Mouse (Mus musculus): ENCODE measurements around the gene Srgap1.

Srgap1 gene

DNA sequence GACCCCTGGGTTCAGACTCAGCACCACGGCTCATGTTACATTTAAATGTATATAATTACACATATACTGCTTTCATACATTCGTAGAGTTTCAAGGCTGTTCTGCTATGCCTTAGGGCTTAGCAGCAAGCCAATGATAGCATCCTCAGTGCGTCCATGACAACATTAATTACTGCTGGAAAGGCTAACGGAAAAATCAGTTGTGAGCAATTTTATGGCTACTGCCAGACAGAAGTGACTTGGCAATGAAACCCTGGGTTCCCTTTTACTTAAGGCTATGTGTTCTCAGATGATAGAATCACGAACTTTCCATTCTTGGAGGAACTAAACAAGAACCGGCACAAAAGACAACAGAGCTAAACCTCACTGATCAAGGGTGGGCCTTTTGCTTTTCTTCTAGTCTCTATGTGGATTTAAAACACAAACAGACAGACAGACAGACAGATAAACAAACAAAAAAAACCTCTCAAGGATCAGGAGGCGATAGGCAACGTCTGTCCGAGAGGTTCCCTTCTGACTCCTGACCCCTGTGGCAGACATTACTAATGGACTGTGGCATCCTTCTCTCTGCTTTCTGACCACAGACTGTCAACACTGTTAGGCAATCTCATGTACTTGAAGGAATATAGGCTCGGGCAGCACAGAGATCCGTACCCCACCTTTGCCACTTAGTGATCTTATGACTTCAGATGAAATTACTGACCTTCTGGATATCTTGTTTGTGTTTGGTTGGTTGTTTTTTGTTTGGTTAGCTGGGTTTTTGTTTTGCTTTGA is 85.8 kb downstream of the Srgap1 start:
- 76% methylated on average over 11 of the region's 11 CpGs for WGBS

DNA sequence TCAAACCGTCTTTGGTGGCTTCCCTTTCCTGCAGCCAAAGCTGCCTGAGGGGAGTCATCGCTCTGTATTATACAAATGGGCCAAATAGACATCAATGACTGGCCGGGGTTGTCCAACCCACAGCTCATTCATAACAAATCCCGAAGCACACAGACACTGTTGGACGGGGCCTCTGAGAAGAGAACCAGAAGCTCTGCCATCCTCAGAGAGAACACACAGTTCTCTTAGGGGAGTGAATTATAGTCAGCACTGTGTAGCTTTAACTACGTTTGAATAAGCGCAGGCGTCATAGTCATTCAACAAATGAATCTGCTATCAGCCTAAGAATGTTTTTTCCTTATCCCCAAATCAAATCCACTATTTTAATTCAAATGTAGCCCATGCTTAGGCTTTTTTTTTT is 88.4 kb downstream of the Srgap1 start:
- 40% methylated on average over 8 of the region's 8 CpGs for WGBS

DNA sequence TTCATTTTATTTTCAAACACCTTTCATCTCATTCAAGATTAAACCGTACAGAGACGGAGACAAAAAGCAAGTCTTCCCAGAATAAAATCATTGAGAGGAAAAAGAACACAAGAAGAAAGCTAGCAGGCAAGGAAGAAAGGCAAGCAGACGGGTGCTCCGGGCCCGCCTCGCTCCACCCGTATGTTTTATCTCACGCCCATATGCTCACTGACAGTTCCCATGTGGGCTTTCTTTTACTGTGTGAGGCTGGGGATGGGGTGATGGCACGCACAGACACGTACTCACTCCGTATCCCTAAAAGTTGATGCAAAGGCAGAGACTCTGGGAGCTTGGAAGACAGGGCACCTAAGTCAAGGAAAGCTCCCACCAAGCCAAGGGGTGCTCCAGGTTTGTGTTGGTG is 90.6 kb downstream of the Srgap1 start:
- 48% methylated on average over 11 of the region's 11 CpGs for WGBS

DNA sequence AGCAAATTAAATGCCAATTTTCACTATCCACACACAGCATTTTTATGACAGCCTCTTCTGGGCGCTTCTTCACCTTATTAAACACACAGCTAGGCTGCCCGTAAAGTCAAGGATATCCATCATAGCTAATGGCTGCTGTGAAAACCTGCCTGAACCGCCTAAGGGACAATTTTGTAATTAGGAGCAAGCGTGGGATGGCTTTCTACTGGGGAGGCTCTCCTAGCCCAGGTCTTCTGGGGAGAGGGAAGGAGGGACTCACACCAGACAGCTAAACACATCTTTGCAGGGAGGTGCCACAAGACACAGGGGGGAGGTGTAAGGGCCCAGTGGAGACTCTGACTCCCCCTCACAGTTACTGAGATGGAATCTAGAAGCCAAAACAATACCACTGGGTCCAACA is 91.4 kb downstream of the Srgap1 start:
- 90% methylated on average over 4 of the region's 4 CpGs for WGBS

DNA sequence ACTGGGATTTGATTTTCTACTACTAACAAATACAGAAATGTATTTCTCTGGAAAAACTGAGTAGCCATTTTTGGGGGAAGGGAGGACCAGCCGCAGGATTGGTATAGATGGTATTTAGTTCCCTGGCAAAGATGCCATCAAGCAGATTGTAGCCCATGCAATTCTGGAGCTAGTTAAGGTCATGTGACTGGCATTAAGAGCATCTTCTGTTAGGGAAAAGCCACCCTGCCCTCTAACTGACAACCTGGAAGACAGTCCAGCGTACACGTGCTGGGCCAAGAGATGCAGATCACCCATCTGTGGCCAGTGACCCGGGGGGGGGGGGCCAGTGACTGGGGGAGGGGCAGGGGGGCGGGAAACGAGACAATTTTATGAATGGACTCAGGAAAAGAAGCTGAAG is 92.2 kb downstream of the Srgap1 start:
- 49% methylated on average over 6 of the region's 6 CpGs for WGBS

DNA sequence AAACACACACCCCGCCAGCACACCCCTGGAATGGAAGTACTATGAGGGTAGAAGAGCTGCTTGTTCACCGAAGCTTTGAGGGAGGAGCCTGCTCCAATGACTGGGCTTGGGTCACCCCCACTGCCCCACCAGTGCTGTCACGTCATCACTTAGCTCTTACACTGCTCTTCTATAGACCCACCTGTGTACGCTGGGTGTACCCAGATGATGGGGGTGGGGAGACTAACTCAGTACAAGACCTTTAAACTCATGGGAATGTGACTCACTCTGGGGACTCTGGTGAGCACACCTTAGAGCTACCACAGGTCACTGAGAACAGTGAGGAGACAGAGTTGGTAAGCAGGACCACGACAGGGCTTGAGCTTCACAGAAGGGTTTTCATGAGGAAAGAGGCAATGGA is 94.1 kb downstream of the Srgap1 start:
- 96% methylated on average over 5 of the region's 5 CpGs for WGBS

DNA sequence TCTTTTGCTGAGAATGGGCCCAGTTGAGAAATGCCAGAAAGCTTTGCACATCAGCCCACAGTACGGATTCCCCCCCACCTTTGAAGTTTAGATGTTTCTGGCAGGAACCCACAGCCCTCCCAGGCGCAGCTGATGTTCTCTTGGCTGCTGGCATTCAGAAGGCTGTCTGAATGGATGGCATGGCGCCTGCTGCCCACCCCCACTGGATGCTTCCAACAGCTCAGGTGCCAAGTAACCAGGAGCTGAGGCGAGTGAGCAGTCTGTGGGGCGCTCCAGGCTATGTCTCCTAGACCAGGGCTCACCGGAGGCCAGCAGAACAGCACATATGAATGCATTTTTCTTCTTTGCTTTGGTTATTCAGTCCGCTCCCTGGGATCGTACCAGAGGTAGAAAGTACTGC is 100.9 kb downstream of the Srgap1 start:
- WGBS: 43% methylated on average over 8 of the region's 8 CpGs

DNA sequence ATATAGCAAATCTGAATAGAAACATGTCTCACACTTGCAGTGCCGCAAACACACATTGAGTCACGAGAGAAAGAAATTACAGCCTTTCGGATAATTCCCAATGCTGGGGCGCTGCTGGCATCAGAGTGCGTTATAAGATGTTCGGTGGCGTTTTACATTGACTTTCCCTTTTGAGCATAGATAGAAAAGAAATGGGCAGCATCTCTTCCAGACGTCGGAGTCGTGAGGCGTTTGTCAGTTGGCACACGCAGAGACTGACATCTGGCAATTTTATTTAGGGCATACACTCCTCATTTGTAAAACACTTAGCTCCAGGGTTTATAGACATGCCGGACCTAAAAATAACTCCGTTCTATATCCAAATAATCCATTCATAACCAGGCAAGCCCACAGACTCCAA is 115.2 kb downstream of the Srgap1 start:
- WGBS: 43% methylated on average over 14 of the region's 14 CpGs

DNA sequence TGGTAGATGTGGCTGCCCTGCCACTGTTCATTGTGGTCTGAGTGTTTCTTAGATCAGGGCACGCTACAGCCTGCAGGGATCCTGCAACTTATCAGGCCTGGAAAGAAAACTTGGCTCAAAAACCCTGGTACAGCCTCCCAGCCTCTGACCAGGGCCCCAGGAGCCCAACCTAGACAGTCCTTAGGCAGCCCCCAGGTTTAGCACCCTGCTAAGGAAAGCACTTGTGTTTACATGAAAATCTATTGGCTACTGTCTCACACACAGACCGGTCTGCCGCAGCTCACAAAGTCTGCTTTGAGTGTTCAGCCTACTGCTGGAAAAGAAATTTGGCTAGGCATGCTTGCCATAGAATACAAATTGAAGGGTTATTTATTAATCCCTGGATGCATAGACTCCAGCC is 121.0 kb downstream of the Srgap1 start:
- WGBS: 72% methylated on average over 3 of the region's 3 CpGs

DNA sequence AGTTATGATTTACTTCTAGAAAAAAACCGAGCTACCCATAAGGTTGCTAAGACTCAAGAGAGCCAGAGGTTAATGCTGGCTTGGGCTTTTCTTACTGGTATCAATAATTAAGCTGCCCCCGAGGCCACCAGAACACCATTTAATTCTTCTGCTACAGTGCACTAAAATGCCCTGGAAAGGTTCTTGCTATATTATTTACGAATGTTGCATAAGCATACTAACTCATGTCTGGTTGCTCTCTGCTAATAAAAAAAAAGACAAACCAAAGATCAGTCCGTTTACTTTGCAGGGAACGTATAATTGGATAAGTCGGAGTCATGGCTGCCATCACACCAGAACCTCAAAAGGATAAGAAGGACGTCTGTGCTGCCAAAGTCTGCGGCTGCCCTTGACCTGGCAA is 128.1 kb downstream of the Srgap1 start:
- WGBS: 70% methylated on average over 8 of the region's 8 CpGs

DNA sequence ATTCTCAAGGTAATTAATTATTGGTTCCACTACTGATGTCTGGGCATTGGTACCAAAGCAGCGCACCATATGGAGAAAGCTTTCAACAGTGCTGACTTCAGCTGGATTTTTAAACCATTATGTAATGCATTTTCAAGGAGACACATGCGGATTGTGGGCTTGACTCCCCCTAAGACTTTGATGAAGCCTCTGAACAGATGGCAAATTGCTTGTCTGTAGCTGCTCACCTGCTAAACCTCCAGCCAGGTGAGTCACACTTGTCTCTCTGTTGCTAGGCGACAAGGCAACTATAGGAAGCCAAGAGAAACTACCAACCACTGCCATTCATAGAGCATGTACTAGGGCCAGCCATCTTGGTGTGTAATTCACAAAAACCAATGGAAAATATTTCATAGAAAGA is 128.5 kb downstream of the Srgap1 start:
- 84% methylated on average over 3 of the region's 3 CpGs for WGBS

DNA sequence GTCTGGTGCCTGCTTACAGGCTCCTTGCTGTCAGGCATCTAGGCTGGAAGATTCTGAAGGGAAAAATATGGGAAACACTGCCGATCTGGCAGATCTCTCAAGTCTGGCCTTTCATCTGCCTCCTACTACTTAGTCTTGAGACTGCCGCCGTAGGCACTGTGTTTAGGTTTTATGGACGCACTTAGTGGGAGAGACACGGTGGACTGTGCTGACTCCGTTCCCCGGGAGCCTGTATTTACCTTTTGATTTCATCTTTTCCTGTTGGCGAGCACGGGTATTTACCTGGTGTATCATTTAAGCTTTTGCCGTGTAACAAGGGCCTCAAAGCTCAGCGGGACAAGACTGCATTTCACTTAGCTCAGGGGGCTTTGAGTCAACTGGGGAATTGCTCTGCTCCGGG is 131.6 kb downstream of the Srgap1 start:
- WGBS: 90% methylated on average over 12 of the region's 12 CpGs

DNA sequence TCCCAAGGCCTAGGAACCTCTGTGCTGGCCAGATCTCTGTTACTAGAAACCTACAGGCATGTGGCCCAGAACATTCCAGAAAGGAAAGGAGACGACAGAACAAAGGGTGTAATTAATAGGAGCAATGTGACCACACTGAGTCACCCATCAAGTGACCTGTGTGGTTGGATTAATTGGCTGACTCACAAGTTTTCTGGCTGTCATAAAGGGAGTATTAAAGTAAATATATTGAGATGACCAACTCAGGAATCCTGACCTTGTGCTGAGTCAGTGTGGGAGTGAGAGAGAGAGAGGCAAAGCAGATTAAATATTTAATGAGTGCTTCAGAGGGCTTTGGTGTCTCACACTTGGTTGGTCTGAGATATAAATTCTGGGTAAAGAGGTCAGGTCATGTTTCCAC is 143.0 kb downstream of the Srgap1 start:
- 53% methylated on average over 1 of the region's 1 CpGs for WGBS

DNA sequence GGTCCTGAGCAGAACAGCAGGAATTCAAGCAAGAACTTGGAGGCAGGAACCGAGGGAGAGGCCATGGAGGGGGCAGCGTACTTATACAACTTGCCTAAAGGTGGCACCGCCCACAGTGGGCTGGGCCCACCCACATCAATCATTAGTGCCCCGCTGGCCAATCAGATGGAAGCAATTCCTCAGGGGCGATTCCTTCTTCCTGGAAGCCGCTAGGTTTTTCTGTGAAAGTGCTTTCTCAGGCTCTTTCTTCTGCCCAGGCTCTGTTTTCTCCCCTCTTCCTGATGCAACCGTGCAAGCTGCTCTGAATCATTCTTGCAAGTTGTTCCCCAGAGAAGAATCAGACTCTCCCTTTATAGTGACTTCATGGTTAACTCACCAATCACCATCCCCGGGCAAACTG is 144.5 kb downstream of the Srgap1 start:
- WGBS: 87% methylated on average over 8 of the region's 8 CpGs

DNA sequence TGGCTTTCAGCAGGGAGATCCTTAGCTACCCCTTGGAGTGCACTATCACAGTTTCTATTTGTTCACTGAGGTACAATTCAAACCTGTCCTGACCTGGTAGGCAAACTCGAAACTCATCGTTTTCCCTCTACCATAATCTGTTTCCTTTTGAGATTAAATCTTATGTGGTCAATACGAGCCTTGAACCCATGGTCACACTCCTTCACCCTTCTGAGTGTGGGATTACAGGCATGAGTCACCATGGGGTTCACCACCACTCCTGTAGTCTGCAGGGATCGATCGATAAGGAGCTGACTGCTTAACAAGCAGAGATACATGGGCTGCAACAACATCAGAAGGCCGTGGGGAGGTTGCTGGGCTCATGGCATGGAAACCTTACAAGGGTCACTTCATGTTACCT is 146.3 kb downstream of the Srgap1 start:
- 94% methylated on average over 6 of the region's 6 CpGs for WGBS

DNA sequence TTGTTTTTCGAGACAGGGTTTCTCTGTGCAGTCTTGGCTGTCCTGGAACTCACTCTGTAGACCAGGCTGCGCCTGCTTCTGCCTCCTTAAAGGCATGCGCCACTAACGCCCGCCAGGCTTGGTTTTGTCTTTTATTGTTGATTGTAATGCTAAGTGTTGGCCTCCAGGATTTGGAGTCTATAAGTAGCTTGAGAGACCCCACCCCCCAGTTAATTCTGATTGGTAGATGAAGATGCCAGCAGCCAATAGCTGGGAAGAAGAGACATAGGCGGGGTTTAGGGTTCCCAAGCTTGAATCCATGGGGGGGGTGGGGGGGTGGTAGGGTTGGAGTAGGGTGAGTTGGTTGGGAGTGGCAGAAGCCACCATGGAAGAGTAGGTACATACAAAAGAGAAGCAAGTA is 147.4 kb downstream of the Srgap1 start:
- 89% methylated on average over 6 of the region's 6 CpGs for WGBS

DNA sequence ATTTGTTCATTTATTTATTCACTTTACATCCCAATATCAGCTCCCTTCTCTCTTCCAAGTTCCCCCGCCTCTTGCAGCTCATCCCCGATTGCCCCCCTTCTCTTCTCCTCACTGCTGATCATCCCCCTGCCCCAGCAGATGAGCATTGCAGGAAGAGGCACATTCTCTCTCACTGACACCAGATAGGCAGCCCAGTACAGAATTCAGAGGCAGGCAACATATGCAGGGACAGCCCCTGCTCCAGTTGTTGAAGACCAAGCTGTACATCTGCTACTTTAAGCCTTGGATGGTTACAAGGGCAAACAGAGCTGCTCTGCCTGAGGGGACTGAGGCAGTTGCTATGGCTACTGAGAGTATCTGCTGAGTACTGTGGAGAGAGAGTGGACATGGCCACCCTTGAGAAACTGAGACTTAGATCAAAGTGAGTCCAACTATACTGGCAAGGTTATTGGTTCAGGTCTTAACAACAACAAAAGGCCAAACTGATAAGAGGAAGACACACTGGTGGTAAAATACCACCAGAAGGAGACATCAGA is 149.2 kb downstream of the Srgap1 start:
- WGBS: 95% methylated on average over 2 of the region's 2 CpGs

DNA sequence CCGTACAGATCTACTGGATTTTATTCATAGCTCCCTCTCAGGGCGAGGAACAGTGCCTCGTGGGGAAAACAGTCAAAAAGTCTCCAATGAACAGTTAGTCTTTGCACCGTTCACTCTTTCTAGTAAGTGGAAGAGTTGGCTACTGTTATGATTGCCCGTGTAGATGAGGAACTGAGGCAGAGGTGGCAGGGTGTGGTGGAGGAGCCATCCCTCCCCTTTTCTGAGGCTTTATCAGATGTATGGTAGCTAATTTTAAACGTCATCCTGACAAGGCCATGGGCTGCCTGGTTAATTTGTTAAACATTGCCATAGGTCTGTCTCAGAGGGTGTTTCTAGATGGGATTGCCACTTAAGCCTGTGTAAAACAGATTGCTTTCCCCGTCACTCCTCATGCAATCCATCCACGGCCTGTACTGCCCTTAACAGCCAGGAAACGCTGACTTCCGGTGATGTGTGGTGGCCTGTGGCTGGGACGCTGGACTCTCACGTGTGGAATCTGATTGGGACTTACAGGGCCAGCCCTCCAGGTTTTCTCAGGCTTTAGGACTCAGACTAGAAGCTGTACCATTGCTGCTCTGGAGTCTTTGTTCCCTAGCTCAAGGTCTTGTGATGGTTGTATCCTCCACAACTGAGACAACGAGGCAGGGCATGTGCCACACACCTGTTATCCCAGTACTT is 155.6 kb downstream of the Srgap1 start:
- 87% methylated on average over 13 of the region's 13 CpGs for WGBS

DNA sequence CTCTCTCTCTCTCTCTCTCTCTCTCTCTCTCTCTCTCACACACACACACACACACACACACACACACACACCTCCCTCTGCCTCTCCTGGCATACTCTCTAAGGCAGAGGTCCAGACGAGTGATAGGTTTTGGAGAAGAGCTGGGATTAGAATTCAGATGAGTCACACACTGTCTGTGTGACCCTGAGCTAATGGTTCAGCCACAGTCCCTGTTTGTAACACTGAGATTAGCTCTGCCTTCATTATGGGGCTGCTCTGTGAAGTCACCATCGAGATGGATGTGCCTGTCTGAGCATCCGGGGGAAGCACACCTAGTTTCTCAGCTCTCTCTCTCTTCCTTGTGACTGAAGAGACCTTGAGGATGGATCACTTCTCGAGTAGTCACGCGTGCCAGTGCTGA is 157.1 kb downstream of the Srgap1 start:
- WGBS: 74% methylated on average over 6 of the region's 6 CpGs

DNA sequence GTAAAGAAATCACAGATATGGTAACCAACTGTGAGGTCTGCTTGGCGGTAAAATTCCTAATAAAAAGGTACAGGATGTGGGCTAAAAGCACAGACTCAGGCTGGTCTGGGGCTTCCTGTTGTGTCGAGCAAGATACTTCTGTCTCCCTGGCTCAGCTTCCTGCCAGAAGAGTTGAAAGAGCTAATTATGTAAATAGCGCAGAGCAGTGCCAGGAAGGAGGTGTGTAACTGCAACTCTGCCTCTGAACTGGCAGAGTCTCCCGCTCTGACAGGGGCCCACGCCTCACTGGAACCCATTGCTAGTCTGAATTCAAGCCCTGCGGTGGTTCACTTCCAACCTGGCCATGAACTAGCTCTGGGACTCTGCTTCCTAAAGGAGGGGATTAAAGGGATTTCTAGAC is 160.3 kb downstream of the Srgap1 start:
- WGBS: 12% methylated on average over 6 of the region's 6 CpGs

DNA sequence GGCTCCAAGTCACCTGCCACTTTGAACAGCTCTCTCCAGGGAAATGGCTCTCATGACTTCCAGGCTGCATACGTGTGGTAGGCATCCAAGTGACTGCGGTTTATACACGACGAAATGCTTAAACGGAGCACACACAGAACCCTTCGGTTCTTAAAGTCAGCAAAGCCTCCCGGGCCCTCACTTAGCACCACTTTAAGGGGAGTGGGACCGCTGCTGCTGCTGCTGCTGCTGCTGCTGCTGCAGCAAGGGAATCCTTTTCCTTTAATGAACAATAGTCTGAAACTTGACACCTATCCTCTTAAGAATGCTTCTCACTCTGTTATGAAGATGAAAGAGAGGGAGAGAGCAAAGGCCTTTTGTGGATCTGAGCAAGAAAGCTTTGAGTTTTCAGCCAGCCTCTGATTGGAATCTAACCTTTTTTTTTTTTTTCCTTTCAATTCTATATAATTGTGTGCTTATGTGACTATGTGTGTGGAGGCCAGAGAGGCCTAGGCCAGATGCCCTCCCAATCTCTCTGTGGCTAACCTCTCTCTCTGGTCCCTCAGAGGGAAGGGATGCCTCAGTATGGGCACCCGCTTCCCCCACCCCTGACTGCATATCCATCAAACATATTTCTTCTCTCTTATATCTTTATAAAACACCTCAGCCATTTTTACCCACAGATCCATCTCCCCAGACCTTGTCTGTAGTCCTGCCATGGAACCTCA is 161.4 kb downstream of the Srgap1 start:
- WGBS: 72% methylated on average over 9 of the region's 9 CpGs

DNA sequence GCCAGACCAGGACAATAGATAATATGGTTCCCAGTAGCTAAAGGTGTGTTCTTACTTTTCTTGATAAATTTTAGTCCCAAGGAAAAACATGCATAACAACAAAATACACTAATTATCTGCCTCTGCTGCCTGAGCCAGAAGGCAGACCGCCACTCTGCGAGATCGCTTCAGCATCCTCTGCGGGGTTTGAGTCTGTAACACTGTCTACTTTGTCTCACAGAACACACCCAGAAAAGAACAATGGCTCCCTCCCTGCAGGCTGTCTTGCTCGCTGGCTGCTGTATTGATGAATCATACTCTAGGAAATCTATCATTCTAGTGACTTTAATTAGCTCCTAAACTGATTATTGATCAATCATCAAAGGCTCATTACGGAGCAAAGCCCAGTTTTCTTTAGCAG is 164.7 kb downstream of the Srgap1 start:
- WGBS: 51% methylated on average over 6 of the region's 6 CpGs

DNA sequence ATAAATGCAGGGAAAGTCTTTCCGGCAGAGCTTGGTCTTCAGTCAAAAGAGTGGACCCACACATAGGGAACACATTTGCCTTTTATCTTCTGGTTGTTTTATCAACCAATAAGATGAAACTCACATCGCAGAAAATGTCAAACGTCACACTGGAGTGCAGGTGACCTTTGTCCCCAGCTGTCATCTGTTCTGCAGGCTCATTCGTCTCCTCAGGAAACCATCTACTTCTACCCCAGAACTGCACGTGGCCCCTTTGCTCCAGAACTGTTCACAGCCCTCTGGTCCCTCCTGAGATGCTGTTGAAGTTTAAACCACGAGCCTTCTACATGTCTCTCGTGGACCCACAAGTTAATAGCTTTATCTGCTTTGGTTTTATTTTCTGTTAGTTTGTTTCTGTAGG is 168.3 kb downstream of the Srgap1 start:
- WGBS: 76% methylated on average over 7 of the region's 7 CpGs
